Mouse (Mus musculus): Measurements from ENCODE around the gene Megf11. TPM values are rescaled to one million over a fixed set of nuclear protein-coding genes. Genes with fewer than 3 reads are reported as not detected.

Gene Megf11
- polyA plus RNA-seq, 1 experiment from 2014 or later: 0.92 TPM

DNA sequence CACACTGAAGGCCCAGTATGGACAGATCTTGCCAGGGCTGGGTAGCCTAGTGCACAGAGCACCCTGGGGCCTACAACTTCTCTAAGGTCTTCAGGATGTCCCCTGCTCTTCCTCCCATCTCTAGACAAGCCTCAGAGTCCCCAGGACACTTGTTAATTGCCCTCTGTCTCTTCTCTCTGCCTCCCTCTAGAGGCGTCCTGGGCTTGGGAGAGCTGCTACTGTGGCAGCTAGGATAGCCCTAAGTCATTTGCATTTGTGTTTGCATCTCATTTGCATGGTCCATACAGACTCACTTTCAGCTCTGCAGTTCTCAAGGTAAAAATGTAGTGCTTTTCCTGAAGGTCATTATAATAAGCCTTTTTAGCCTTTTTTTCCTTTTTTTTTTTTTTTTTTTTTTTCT is 11.7 kb downstream of the Megf11 start:
- no peak for ATAC-seq (ENCODE audit: insufficient number of reproducible peaks, insufficient read depth, low FRiP score, low read depth)
- H3K9ac ChIP-seq (ENCODE audit: low read length): no peak overlapping the region
- no peaks in the 10 kb centered on the region for H3K36me3 ChIP-seq (ENCODE audit: control insufficient read depth, insufficient read depth, low read length)
- H3K27ac ChIP-seq (replicated peaks in 1 of 2; ENCODE audit: control insufficient read depth in 1 of 2, insufficient read depth in 1 of 2, low read depth in 2 of 2, low read length in 2 of 2): no peak overlapping the region
- H3K9me3 ChIP-seq (ENCODE audit: control insufficient read depth, low read length): no peaks in the 10 kb centered on the region
- WGBS: 33% methylated on average over 1 of the region's 1 CpGs
- no peaks in the 10 kb centered on the region for H3K27me3 ChIP-seq (ENCODE audit: control insufficient read depth, insufficient read depth, low read length)
- no peak overlapping the region for H3K4me2 ChIP-seq (ENCODE audit: low read length)
- H3K4me3 ChIP-seq (ENCODE audit: control insufficient read depth in 1 of 2, insufficient read depth in 1 of 2, low read depth in 1 of 2, low read length in 2 of 2): no peak overlapping the region
- peaks cover 5 to 8% of the 10 kb centered on the region in 2 experiments; a peak in 3 of 4 replicates for H3K4me1 ChIP-seq (ENCODE audit: control insufficient read depth in 2 of 2, insufficient read depth in 2 of 2, low read length in 2 of 2)

DNA sequence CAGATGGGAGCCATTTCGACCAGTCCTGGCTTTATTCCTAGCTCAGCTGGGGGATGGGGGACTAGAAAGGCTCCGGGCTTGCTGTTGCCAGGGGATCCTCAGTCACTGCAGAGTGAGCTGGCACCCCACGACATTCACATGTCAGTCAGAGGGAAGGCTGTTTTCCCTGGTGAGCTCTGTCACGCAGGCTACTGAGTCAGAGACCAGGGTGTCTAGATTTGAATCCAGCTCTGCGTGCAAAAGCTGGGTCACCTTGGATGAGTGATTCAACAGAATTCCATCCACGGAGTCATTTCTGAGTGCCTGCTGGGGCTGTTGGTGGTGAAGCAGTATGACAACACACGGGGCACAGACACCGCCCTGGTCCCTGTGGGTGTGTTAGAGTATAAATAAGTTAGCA is 13.7 kb downstream of the Megf11 start:
- Histone ChIP-seq H3K9ac (ENCODE audit: low read length) (no peak overlapping the region), H3K4me3 (ENCODE audit: control insufficient read depth in 1 of 2, insufficient read depth in 1 of 2, low read depth in 1 of 2, low read length in 2 of 2) (no peak overlapping the region), H3K27ac (replicated peaks in 1 of 2; ENCODE audit: control insufficient read depth in 1 of 2, insufficient read depth in 1 of 2, low read depth in 2 of 2, low read length in 2 of 2) (no peak overlapping the region), H3K27me3 (ENCODE audit: control insufficient read depth, insufficient read depth, low read length) (no peaks in the 10 kb centered on the region), H3K4me1 (ENCODE audit: control insufficient read depth in 2 of 2, insufficient read depth in 2 of 2, low read length in 2 of 2) (peaks cover 5 to 8% of the 10 kb centered on the region in 2 experiments; a peak in 3 of 4 replicates), H3K36me3 (ENCODE audit: control insufficient read depth, insufficient read depth, low read length) (no peaks in the 10 kb centered on the region), H3K9me3 (ENCODE audit: control insufficient read depth, low read length) (no peaks in the 10 kb centered on the region), H3K4me2 (ENCODE audit: low read length) (no peak overlapping the region)
- ATAC-seq (ENCODE audit: insufficient number of reproducible peaks, insufficient read depth, low FRiP score, low read depth): no peak
- WGBS: 65% methylated on average over 8 of the region's 8 CpGs

DNA sequence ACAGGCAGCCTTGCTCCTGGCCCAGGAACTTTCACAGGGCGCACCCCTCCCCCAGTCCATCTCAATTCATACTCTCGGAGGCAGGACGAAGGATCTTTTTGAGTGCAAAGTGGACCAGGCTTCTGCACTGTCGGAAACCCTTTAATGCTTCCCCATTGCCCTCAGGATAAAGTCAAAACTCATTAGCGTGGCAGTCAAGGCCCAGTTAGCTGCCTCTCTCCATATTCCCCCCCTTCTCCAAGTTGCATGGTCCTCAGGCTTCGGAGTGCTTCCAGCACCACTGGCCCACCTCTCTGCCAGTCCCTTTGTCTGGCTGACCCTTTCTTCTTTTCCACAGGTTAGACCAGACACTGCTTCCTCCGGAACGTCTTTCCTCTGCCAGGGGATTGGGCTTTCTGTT is 16.7 kb downstream of the Megf11 start:
- Histone ChIP-seq H3K27me3 (ENCODE audit: control insufficient read depth, insufficient read depth, low read length) (no peaks in the 10 kb centered on the region), H3K4me3 (ENCODE audit: control insufficient read depth in 1 of 2, insufficient read depth in 1 of 2, low read depth in 1 of 2, low read length in 2 of 2) (no peak overlapping the region), H3K4me2 (ENCODE audit: low read length) (no peak overlapping the region), H3K9ac (ENCODE audit: low read length) (no peak overlapping the region), H3K4me1 (ENCODE audit: control insufficient read depth in 2 of 2, insufficient read depth in 2 of 2, low read length in 2 of 2) (no peaks in the 10 kb centered on the region), H3K9me3 (ENCODE audit: control insufficient read depth, low read length) (no peaks in the 10 kb centered on the region), H3K27ac (replicated peaks in 1 of 2; ENCODE audit: control insufficient read depth in 1 of 2, insufficient read depth in 1 of 2, low read depth in 2 of 2, low read length in 2 of 2) (no peak overlapping the region), H3K36me3 (ENCODE audit: control insufficient read depth, insufficient read depth, low read length) (no peaks in the 10 kb centered on the region)
- ATAC-seq (ENCODE audit: insufficient number of reproducible peaks, insufficient read depth, low FRiP score, low read depth): no peak
- WGBS: 84% methylated on average over 8 of the region's 8 CpGs

DNA sequence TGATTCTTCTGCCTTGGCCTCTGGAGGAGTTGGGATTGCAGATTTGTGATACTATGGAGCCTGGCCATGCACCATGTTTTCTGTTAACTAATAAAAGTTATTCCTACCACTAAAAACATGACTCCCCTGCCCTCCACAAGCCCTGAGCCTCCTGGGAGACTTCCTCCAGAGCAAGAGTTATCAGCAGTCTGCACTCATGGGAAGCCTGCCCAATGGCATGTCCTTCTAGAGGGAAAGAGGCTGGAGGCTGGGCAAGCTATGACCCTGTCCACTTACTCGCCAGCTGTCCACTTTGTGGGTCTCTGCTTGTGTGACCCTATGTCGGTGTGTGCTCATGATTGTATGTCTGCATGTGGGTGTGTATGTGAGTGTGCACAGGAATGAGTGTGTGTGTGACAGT is 21.4 kb downstream of the Megf11 start:
- Histone ChIP-seq H3K4me2 (ENCODE audit: low read length) (no peak overlapping the region), H3K36me3 (ENCODE audit: control insufficient read depth, insufficient read depth, low read length) (no peaks in the 10 kb centered on the region), H3K4me1 (ENCODE audit: control insufficient read depth in 2 of 2, insufficient read depth in 2 of 2, low read length in 2 of 2) (no peaks in the 10 kb centered on the region), H3K27ac (replicated peaks in 1 of 2; ENCODE audit: control insufficient read depth in 1 of 2, insufficient read depth in 1 of 2, low read depth in 2 of 2, low read length in 2 of 2) (no peak overlapping the region), H3K4me3 (ENCODE audit: control insufficient read depth in 1 of 2, insufficient read depth in 1 of 2, low read depth in 1 of 2, low read length in 2 of 2) (no peak overlapping the region), H3K27me3 (ENCODE audit: control insufficient read depth, insufficient read depth, low read length) (no peaks in the 10 kb centered on the region), H3K9ac (ENCODE audit: low read length) (no peak overlapping the region), H3K9me3 (ENCODE audit: control insufficient read depth, low read length) (no peaks in the 10 kb centered on the region)
- ATAC-seq (ENCODE audit: insufficient number of reproducible peaks, insufficient read depth, low FRiP score, low read depth): no peak
- WGBS: 63% methylated on average over 2 of the region's 2 CpGs

- Histone ChIP-seq H3K36me3 (ENCODE audit: control insufficient read depth, insufficient read depth, low read length) (no peaks in the 10 kb centered on the region), H3K27me3 (ENCODE audit: control insufficient read depth, insufficient read depth, low read length) (no peaks in the 10 kb centered on the region), H3K4me3 (ENCODE audit: control insufficient read depth in 1 of 2, insufficient read depth in 1 of 2, low read depth in 1 of 2, low read length in 2 of 2) (no peak overlapping the region), H3K9me3 (ENCODE audit: control insufficient read depth, low read length) (no peaks in the 10 kb centered on the region), H3K9ac (ENCODE audit: low read length) (no peak overlapping the region), H3K4me1 (ENCODE audit: control insufficient read depth in 2 of 2, insufficient read depth in 2 of 2, low read length in 2 of 2) (no peaks in the 10 kb centered on the region), H3K27ac (replicated peaks in 1 of 2; ENCODE audit: control insufficient read depth in 1 of 2, insufficient read depth in 1 of 2, low read depth in 2 of 2, low read length in 2 of 2) (no peak overlapping the region), H3K4me2 (ENCODE audit: low read length) (no peak overlapping the region)
- no peak for ATAC-seq (ENCODE audit: insufficient number of reproducible peaks, insufficient read depth, low FRiP score, low read depth)
- 74% methylated on average over 7 of the region's 7 CpGs for whole genome bisulfite sequencing
Observed at GRCm38 (mm10) chr9:64407390-64407970, 22.1 kb downstream of the Megf11 start.

DNA sequence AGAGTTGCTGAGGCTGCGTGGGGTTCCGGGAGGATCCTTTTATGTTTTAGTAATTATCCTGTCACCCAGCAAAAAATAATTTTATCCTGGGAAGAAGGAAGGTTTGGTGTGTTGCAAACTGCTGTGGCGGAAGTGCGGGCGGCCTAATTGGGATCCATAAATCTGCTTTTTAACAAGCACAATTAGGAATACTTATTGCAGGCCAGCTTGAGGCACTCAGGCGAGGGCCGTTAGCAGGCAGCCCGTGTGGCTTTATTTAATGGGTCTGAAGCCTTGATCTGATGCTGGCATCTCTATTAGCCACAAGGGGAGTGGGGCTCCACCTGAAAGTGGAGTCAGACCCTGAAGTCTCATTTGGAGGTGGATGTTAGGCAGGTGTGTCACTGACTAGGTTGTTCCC is 23.4 kb downstream of the Megf11 start:
- Histone ChIP-seq H3K27me3 (ENCODE audit: control insufficient read depth, insufficient read depth, low read length) (no peaks in the 10 kb centered on the region), H3K9ac (ENCODE audit: low read length) (no peak overlapping the region), H3K4me1 (ENCODE audit: control insufficient read depth in 2 of 2, insufficient read depth in 2 of 2, low read length in 2 of 2) (no peaks in the 10 kb centered on the region), H3K4me2 (ENCODE audit: low read length) (no peak overlapping the region), H3K9me3 (ENCODE audit: control insufficient read depth, low read length) (no peaks in the 10 kb centered on the region), H3K36me3 (ENCODE audit: control insufficient read depth, insufficient read depth, low read length) (no peaks in the 10 kb centered on the region), H3K27ac (replicated peaks in 1 of 2; ENCODE audit: control insufficient read depth in 1 of 2, insufficient read depth in 1 of 2, low read depth in 2 of 2, low read length in 2 of 2) (no peak overlapping the region), H3K4me3 (ENCODE audit: control insufficient read depth in 1 of 2, insufficient read depth in 1 of 2, low read depth in 1 of 2, low read length in 2 of 2) (no peak overlapping the region)
- WGBS: 85% methylated on average over 8 of the region's 8 CpGs
- ATAC-seq (ENCODE audit: insufficient number of reproducible peaks, insufficient read depth, low FRiP score, low read depth): no peak

- WGBS: 70% methylated on average over 3 of the region's 3 CpGs
- H3K27ac ChIP-seq (replicated peaks in 1 of 2; ENCODE audit: control insufficient read depth in 1 of 2, insufficient read depth in 1 of 2, low read depth in 2 of 2, low read length in 2 of 2): no peak overlapping the region
- no peak overlapping the region for H3K9ac ChIP-seq (ENCODE audit: low read length)
- H3K27me3 ChIP-seq (ENCODE audit: control insufficient read depth, insufficient read depth, low read length): no peaks in the 10 kb centered on the region
- H3K4me3 ChIP-seq (ENCODE audit: control insufficient read depth in 1 of 2, insufficient read depth in 1 of 2, low read depth in 1 of 2, low read length in 2 of 2): no peak overlapping the region
- no peaks in the 10 kb centered on the region for H3K9me3 ChIP-seq (ENCODE audit: control insufficient read depth, low read length)
- no peaks in the 10 kb centered on the region for H3K36me3 ChIP-seq (ENCODE audit: control insufficient read depth, insufficient read depth, low read length)
- H3K4me2 ChIP-seq (ENCODE audit: low read length): no peak overlapping the region
- ATAC-seq (ENCODE audit: insufficient number of reproducible peaks, insufficient read depth, low FRiP score, low read depth): no peak
- no peaks in the 10 kb centered on the region for H3K4me1 ChIP-seq (ENCODE audit: control insufficient read depth in 2 of 2, insufficient read depth in 2 of 2, low read length in 2 of 2)
Observed at GRCm38 (mm10) chr9:64420471-64420870, 35.0 kb downstream of the Megf11 start.

- 73% methylated on average over 8 of the region's 8 CpGs for WGBS
- no peak overlapping the region for H3K27ac ChIP-seq (replicated peaks in 1 of 2; ENCODE audit: control insufficient read depth in 1 of 2, insufficient read depth in 1 of 2, low read depth in 2 of 2, low read length in 2 of 2)
- H3K9ac ChIP-seq (ENCODE audit: low read length): no peak overlapping the region
- no peaks in the 10 kb centered on the region for H3K36me3 ChIP-seq (ENCODE audit: control insufficient read depth, insufficient read depth, low read length)
- H3K4me1 ChIP-seq (ENCODE audit: control insufficient read depth in 2 of 2, insufficient read depth in 2 of 2, low read length in 2 of 2): no peaks in the 10 kb centered on the region
- no peak for ATAC-seq (ENCODE audit: insufficient number of reproducible peaks, insufficient read depth, low FRiP score, low read depth)
- H3K4me3 ChIP-seq (ENCODE audit: control insufficient read depth in 1 of 2, insufficient read depth in 1 of 2, low read depth in 1 of 2, low read length in 2 of 2): no peak overlapping the region
- no peak overlapping the region for H3K4me2 ChIP-seq (ENCODE audit: low read length)
- no peaks in the 10 kb centered on the region for H3K27me3 ChIP-seq (ENCODE audit: control insufficient read depth, insufficient read depth, low read length)
- H3K9me3 ChIP-seq (ENCODE audit: control insufficient read depth, low read length): no peaks in the 10 kb centered on the region
Observed at GRCm38 (mm10) chr9:64421986-64422616, 36.7 kb downstream of the Megf11 start.

All from heart, embryonic 14.5 days (tissue).